Mouse (Mus musculus) leukemia stem cell, adult 10-12 weeks (primary cell): ENCODE data around the gene Rhod. TPM values are rescaled to one million over a fixed set of nuclear protein-coding genes. Genes with fewer than 3 reads are reported as not detected.

Experiments
- polyA plus RNA-seq: library from polyadenylated mRNA; stranded (reverse); fragments of >175 nt; gene quantifications from 2 replicates; pipeline ENCODE4 v1.2.3, GENCODE M21; 2012; ENCODE audit warnings: low replicate concordance

Gene Rhod
- not detected in 2 replicates for polyA plus RNA-seq

GRCm38 (mm10) chr19:4439161-4439801 lies at the start of gene Rhod:
Gene Rhod, minus strand, starts transcription at chr19:4439432.

GRCm38 (mm10) chr19:4477345-4478189 lies 38.3 kb upstream of the Rhod start, which contains the start of gene Syt12:
Gene Syt12, minus strand, starts transcription at chr19:4477447.

GRCm38 (mm10) chr19:4397798-4398629 lies 41.2 kb downstream of the Rhod start, which contains the start of gene Kdm2a:
Gene Kdm2a, minus strand, starts transcription at chr19:4398285.

Other genes with a start within 250 kb of the Rhod start
- 91.7 and 91.9 TPM in 2 replicates for gene Tbc1d10c, start 248.1 kb downstream of the Rhod start, polyA plus RNA-seq
- gene Ppp1ca, start 247.4 kb downstream of the Rhod start, polyA plus RNA-seq = 230 and 449 TPM in 2 replicates
- gene Rad9a, start 237.8 kb downstream of the Rhod start, polyA plus RNA-seq = 31.9 and 46.0 TPM in 2 replicates
- 22.4 and 34.6 TPM in 2 replicates for gene Clcf1, start 225.2 kb downstream of the Rhod start, polyA plus RNA-seq
- 2.6 and 21.1 TPM in 2 replicates for gene AC109138.7, start 225.1 kb downstream of the Rhod start, polyA plus RNA-seq
- gene Pold4, start 207.5 kb downstream of the Rhod start, polyA plus RNA-seq = 20.7 and 38.4 TPM in 2 replicates
- 5.1 and 6.5 TPM in 2 replicates for gene Ssh3, start 170.3 kb downstream of the Rhod start, polyA plus RNA-seq
- gene Ankrd13d, start 156.3 kb downstream of the Rhod start, polyA plus RNA-seq = 7.3 and 8.3 TPM in 2 replicates
- 462 and 498 TPM in 2 replicates for gene Grk2, start 133.2 kb downstream of the Rhod start, polyA plus RNA-seq
- 52.8 and 66.9 TPM in 2 replicates for gene Kdm2a, start 41.1 kb downstream of the Rhod start, polyA plus RNA-seq
- 0.09 TPM in 1 of 2 replicates, not detected in the other for gene Syt12, start 38.0 kb upstream of the Rhod start, polyA plus RNA-seq
- gene 2010003K11Rik, start 59.2 kb upstream of the Rhod start, polyA plus RNA-seq = not detected in 2 replicates
- gene Pcx, start 71.0 kb upstream of the Rhod start, polyA plus RNA-seq = 18.9 and 31.7 TPM in 2 replicates
- gene Lrfn4, start 176.2 kb upstream of the Rhod start, polyA plus RNA-seq = 8.4 and 9.4 TPM in 2 replicates
- gene Rce1, start 186.2 kb upstream of the Rhod start, polyA plus RNA-seq = 10.5 and 69.0 TPM in 2 replicates